Mouse (Mus musculus) MEL (cell line): ENCODE data around the gene Serpinh1. TPM values are rescaled to one million over a fixed set of nuclear protein-coding genes. Genes with fewer than 3 reads are reported as not detected.

Experiments
- DNase-seq: peaks from one replicate; pipeline ENCODE4 v3.0.0; 2011; ENCODE audit warnings: low read depth, low spot score
- H3K27ac ChIP-seq: 2 replicates; pipeline ENCODE4 v1.5.1; 2012; ENCODE audit warnings: low read depth, mild to moderate bottlenecking, control low read depth, low read length, moderate library complexity; ENCODE audit not compliant: control insufficient read depth
- H3K27me3 ChIP-seq, 2 experiments: fragments of 150-350 bp in 1 of 2; sonication (generic) in 1 of 2; 2 replicates each; pipeline ENCODE4 v1.6.1; 2012; ENCODE audit warnings: low read length in 2 of 2, mild to moderate bottlenecking in 2 of 2, improper control_type of control experiment in 1 of 2, moderate library complexity in 1 of 2; ENCODE audit not compliant: insufficient read depth in 2 of 2, control insufficient read depth in 1 of 2
- H3K36me3 ChIP-seq, 2 experiments: 2 replicates each; pipeline ENCODE4 v1.6.1; 2012 to 2014; ENCODE audit warnings: low read length in 2 of 2, improper control_type of control experiment in 1 of 2, inconsistent platforms in 1 of 2, mild to moderate bottlenecking in 1 of 2; ENCODE audit not compliant: insufficient read depth in 2 of 2, control insufficient read depth in 1 of 2
- H3K4me1 ChIP-seq, 2 experiments: fragments of 150-350 bp in 1 of 2; sonication (generic) in 1 of 2; 2 replicates each; pipeline ENCODE4 v1.6.1; 2012; ENCODE audit warnings: low read length in 2 of 2, improper control_type of control experiment in 1 of 2, mild to moderate bottlenecking in 1 of 2; ENCODE audit not compliant: insufficient read depth in 2 of 2, control insufficient read depth in 1 of 2
- H3K4me3 ChIP-seq, 2 experiments: fragments of 150-350 bp in 1 of 2; sonication (generic) in 1 of 2; 2 replicates each; pipeline ENCODE4 v1.5.1; 2012; ENCODE audit warnings: low read depth in 2 of 2, low read length in 2 of 2, mild to moderate bottlenecking in 2 of 2, moderate library complexity in 2 of 2, control low read depth in 1 of 2, improper control_type of control experiment in 1 of 2; ENCODE audit not compliant: control insufficient read depth in 1 of 2, insufficient read depth in 1 of 2
- H3K79me2 ChIP-seq: 2 replicates; pipeline ENCODE4 v1.6.1; 2012; ENCODE audit warnings: mild to moderate bottlenecking, low read length, moderate library complexity; ENCODE audit not compliant: control insufficient read depth, poor library complexity, insufficient read depth
- H3K9ac ChIP-seq: 2 replicates; pipeline ENCODE4 v1.6.1; 2012; ENCODE audit warnings: low read depth, mild to moderate bottlenecking, control low read depth, low read length, moderate library complexity; ENCODE audit not compliant: control insufficient read depth, poor library complexity, severe bottlenecking
- H3K9me3 ChIP-seq: fragments of 150-350 bp; sonication (generic); replicated peaks from 2 replicates; pipeline ENCODE4 v1.6.1; 2012; ENCODE audit warnings: mild to moderate bottlenecking, low read length, improper control_type of control experiment, moderate library complexity; ENCODE audit not compliant: insufficient read depth
- CHD2 ChIP-seq: IDR thresholded peaks from 2 replicates; pipeline ENCODE4 v1.6.1; 2011; ENCODE audit warnings: low read length, improper control_type of control experiment
- CTCF ChIP-seq, 3 experiments: IDR thresholded peaks in 2 of 3; conservative IDR thresholded peaks in 1 of 3; 2 replicates each; pipeline ENCODE4 v1.5.1; 2011 to 2012; ENCODE audit warnings: low read length in 3 of 3, low read depth in 2 of 3, mild to moderate bottlenecking in 2 of 3, improper control_type of control experiment in 1 of 3, inconsistent platforms in 1 of 3, mixed read lengths in 1 of 3, moderate library complexity in 1 of 3; ENCODE audit not compliant: control insufficient read depth in 1 of 3, insufficient read depth in 1 of 3, poor library complexity in 1 of 3, severe bottlenecking in 1 of 3
- E2F4 ChIP-seq: IDR thresholded peaks from 2 replicates; pipeline ENCODE4 v1.6.1; 2011; ENCODE audit warnings: low read depth, low read length, improper control_type of control experiment, borderline replicate concordance
- EP300 ChIP-seq, 2 experiments: IDR thresholded peaks; 2 replicates each; pipeline ENCODE4 v1.6.1; 2011; ENCODE audit warnings: improper control_type of control experiment in 2 of 2, low read length in 2 of 2, low read depth in 1 of 2, mild to moderate bottlenecking in 1 of 2
- ETS1 ChIP-seq: IDR thresholded peaks from 2 replicates; pipeline ENCODE4 v1.6.1; 2012; ENCODE audit warnings: low read depth, mild to moderate bottlenecking, inconsistent platforms, low read length, improper control_type of control experiment, moderate library complexity
- GATA1 ChIP-seq: IDR thresholded peaks from 2 replicates; pipeline ENCODE4 v1.6.1; 2011; ENCODE audit warnings: low read depth, low read length, improper control_type of control experiment
- JUND ChIP-seq: IDR thresholded peaks from 2 replicates; pipeline ENCODE4 v1.6.1; 2011; ENCODE audit warnings: low read depth, mild to moderate bottlenecking, improper control_type of control experiment, low read length
- KAT2A ChIP-seq: conservative IDR thresholded peaks from 2 replicates; pipeline ENCODE4 v1.6.1; 2012; ENCODE audit warnings: low read depth, low read length, improper control_type of control experiment, inconsistent platforms
- MAFK ChIP-seq: IDR thresholded peaks from 2 replicates; pipeline ENCODE4 v1.6.1; 2011; ENCODE audit warnings: low read depth, mild to moderate bottlenecking, low read length, improper control_type of control experiment, borderline replicate concordance
- MAX ChIP-seq: IDR thresholded peaks from 2 replicates; pipeline ENCODE4 v1.6.1; 2011; ENCODE audit warnings: low read length, improper control_type of control experiment
- MAZ ChIP-seq: IDR thresholded peaks from 2 replicates; pipeline ENCODE4 v1.6.1; 2012; ENCODE audit warnings: low read depth, mild to moderate bottlenecking, inconsistent platforms, low read length, improper control_type of control experiment
- MXI1 ChIP-seq: IDR thresholded peaks from 2 replicates; pipeline ENCODE4 v1.6.1; 2011; ENCODE audit warnings: mild to moderate bottlenecking, low read depth, low read length, improper control_type of control experiment
- NELFE ChIP-seq: IDR thresholded peaks from 2 replicates; pipeline ENCODE4 v1.6.1; 2011; ENCODE audit warnings: low read depth, low read length, improper control_type of control experiment
- POLR2A ChIP-seq, 2 experiments: IDR thresholded peaks; 2 replicates each; pipeline ENCODE4 v1.6.1; 2011 to 2012; ENCODE audit warnings: low read length in 2 of 2, mild to moderate bottlenecking in 2 of 2, control low read depth in 1 of 2, improper control_type of control experiment in 1 of 2, low read depth in 1 of 2, moderate library complexity in 1 of 2; ENCODE audit not compliant: control insufficient read depth in 1 of 2, insufficient read depth in 1 of 2, poor library complexity in 1 of 2
- POLR2AphosphoS5 ChIP-seq: IDR thresholded peaks from 2 replicates; pipeline ENCODE4 v1.6.1; 2012; ENCODE audit warnings: low read depth, borderline replicate concordance, mild to moderate bottlenecking, inconsistent platforms, low read length, moderate library complexity, mixed read lengths
- RAD21 ChIP-seq: IDR thresholded peaks from 2 replicates; pipeline ENCODE4 v1.6.1; 2011; ENCODE audit warnings: mild to moderate bottlenecking, low read depth, low read length, improper control_type of control experiment
- SIN3A ChIP-seq: IDR thresholded peaks from 2 replicates; pipeline ENCODE4 v1.6.1; 2012; ENCODE audit warnings: low read length, improper control_type of control experiment, inconsistent platforms
- SMC3 ChIP-seq: IDR thresholded peaks from 2 replicates; pipeline ENCODE4 v1.6.1; 2011; ENCODE audit warnings: low read depth, low read length, improper control_type of control experiment
- TAL1 ChIP-seq: IDR thresholded peaks from 2 replicates; pipeline ENCODE4 v1.6.1; 2012; ENCODE audit warnings: mild to moderate bottlenecking, inconsistent platforms, low read length, moderate library complexity, mixed read lengths
- TCF12 ChIP-seq: IDR thresholded peaks from 2 replicates; pipeline ENCODE4 v1.6.1; 2014; ENCODE audit warnings: low read depth, mild to moderate bottlenecking, inconsistent platforms, low read length, improper control_type of control experiment, moderate library complexity
- USF1 ChIP-seq: IDR thresholded peaks from 2 replicates; pipeline ENCODE4 v1.6.1; 2014; ENCODE audit warnings: low read depth, mild to moderate bottlenecking, inconsistent platforms, low read length, improper control_type of control experiment, moderate library complexity
- USF2 ChIP-seq, 2 experiments: IDR thresholded peaks; 2 replicates each; pipeline ENCODE4 v1.6.1; 2011 to 2012; ENCODE audit warnings: improper control_type of control experiment in 2 of 2, low read length in 2 of 2, borderline replicate concordance in 1 of 2, inconsistent platforms in 1 of 2, low read depth in 1 of 2, mild to moderate bottlenecking in 1 of 2; ENCODE audit not compliant: insufficient read depth in 1 of 2
- ZC3H11A ChIP-seq: IDR thresholded peaks from 2 replicates; pipeline ENCODE4 v1.6.1; 2012; ENCODE audit warnings: low read depth, mild to moderate bottlenecking, inconsistent platforms, low read length, improper control_type of control experiment
- ZMIZ1 ChIP-seq: IDR thresholded peaks from 2 replicates; pipeline ENCODE4 v1.6.1; 2012; ENCODE audit warnings: low read depth, mild to moderate bottlenecking, inconsistent platforms, low read length, improper control_type of control experiment, moderate library complexity
- ZNF384 ChIP-seq: IDR thresholded peaks from 2 replicates; pipeline ENCODE4 v1.6.1; 2012; ENCODE audit warnings: low read depth, mild to moderate bottlenecking, inconsistent platforms, low read length, improper control_type of control experiment
- polyA plus RNA-seq, 2 experiments: library from polyadenylated mRNA; stranded (reverse) in 1 of 2; unstranded in 1 of 2; fragments of >175 nt in 1 of 2; fragments of >200 nt in 1 of 2; gene quantifications; 2 replicates each; pipeline versions ENCODE4 v1.2.1 to v1.2.4; 2012; ENCODE audit warnings: low replicate concordance in 2 of 2, low read depth in 1 of 2; ENCODE audit not compliant: insufficient read length in 2 of 2, insufficient read depth in 1 of 2, missing spikeins in 1 of 2
- total RNA-seq: library from RNA; depleted of rRNA; stranded (reverse); fragments of 300-350 nt; gene quantifications from 2 replicates; pipeline ENCODE4 v1.2.3, GENCODE M21; 2012

Gene Serpinh1
- total and polyA plus RNA-seq, 3 experiments, result not detected

DNA sequence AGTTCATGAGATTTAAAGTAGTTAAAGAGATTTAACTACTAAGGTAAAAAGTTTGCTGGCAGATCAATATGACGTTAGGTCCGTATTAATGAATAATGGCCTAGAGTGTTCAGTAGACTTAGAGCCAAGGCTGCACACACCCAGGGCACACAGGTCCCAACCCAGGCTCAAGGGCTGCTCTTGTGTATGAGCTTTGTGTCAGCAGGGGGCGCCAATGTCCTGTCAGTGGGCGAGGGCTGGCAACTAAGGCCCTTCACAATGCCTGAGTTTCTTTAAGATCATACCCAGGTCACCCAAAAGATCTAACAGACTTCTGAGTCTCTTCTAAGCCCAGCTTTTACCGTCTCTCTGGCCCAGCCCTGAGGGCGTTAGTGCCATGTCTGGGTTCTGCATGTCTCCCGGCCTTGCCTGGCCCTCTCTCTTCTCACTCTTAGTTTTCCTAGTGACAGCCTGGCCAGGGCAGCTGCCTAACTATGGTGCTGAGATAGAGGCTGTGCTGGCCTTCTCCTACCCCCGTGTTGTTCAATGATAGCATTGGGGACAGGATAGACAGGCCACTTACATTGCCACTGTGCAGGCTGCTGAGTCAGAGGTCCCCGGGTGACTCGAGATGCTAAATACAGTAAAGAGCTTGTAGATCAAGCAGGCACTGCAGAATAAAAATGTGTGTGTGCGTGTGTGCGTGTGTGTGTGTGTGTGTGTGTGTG lies 20.1 kb downstream of the Serpinh1 start:
- H3K79me2 ChIP-seq, result no peaks in the 10 kb centered on the region
- DNase-seq, result peak; percentile 67
- H3K36me3 ChIP-seq, result no peaks in the 10 kb centered on the region
- H3K9ac ChIP-seq, result no peak overlapping the region
- H3K27me3 ChIP-seq, result peaks cover 3 to 11% of the 10 kb centered on the region in 2 experiments
- no peak overlapping the region for H3K27ac ChIP-seq
- TF ChIP-seq EP300 (IDR thresholded peaks at IDR 0.05; ENCODE audit: low read depth in 1 of 2, low read length in 2 of 2) (no peak), GATA1 (no peak), RAD21 (peak; percentile 70), CTCF (IDR thresholded peaks at IDR 0.05 in 2 of 3, conservative IDR thresholded peaks at IDR 0.05 in 1 of 3; ENCODE audit: control insufficient read depth in 1 of 3, insufficient read depth in 1 of 3, low read depth in 2 of 3, low read length in 3 of 3, poor library complexity in 1 of 3, severe bottlenecking in 1 of 3) (peak; percentile 62 to 75 (median 70)), POLR2A (IDR thresholded peaks at IDR 0.05; ENCODE audit: control insufficient read depth in 1 of 2, insufficient read depth in 1 of 2, low read depth in 1 of 2, low read length in 2 of 2, poor library complexity in 1 of 2) (no peak), SMC3 (peak; percentile 66), MXI1 (no peak), USF1 (no peak), ZC3H11A (peak; percentile 44), JUND (no peak), ZMIZ1 (no peak)
- no peaks in the 10 kb centered on the region for H3K4me1 ChIP-seq
- H3K9me3 ChIP-seq, result no peaks in the 10 kb centered on the region
- no peak overlapping the region for H3K4me3 ChIP-seq

DNA sequence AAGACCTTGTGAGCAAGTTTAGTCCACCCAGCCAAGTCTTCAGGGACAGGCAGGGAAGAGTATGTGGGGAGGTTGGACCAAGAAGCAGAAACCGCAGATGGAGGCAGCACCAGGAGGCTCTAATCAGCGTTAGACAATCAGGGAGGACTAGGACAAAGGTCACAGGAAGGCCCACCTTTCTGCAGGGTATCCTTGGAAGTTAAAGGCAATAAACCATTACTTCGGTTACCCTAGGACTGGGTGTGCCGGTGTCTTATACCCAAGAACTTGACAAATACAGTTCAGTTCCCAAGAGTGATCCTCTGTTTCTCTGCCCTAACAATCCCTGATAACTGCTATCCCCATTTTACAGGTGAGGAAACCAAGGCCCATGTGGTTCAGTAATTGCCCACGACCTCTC lies 23.0 kb downstream of the Serpinh1 start:
- no peak for TF ChIP-seq RAD21
- no peak for TF ChIP-seq EP300 (IDR thresholded peaks at IDR 0.05; ENCODE audit: low read depth in 1 of 2, low read length in 2 of 2)
- no peak for TF ChIP-seq MAX
- TF ChIP-seq ETS1, result no peak
- no peak for TF ChIP-seq POLR2AphosphoS5
- TF ChIP-seq MAFK, result no peak
- no peak for TF ChIP-seq ZNF384
- no peak for TF ChIP-seq MAZ
- TF ChIP-seq USF2 (IDR thresholded peaks at IDR 0.05; ENCODE audit: borderline replicate concordance in 1 of 2, insufficient read depth in 1 of 2, low read depth in 1 of 2, low read length in 2 of 2), result no peak
- no peak for TF ChIP-seq JUND
- TF ChIP-seq TCF12, result no peak
- no peak for TF ChIP-seq CHD2
- no peak for TF ChIP-seq MXI1
- no peak for TF ChIP-seq NELFE
- no peak for TF ChIP-seq SIN3A
- no peak for TF ChIP-seq ZC3H11A
- no peak for TF ChIP-seq KAT2A
- no peak for TF ChIP-seq CTCF (IDR thresholded peaks at IDR 0.05 in 2 of 3, conservative IDR thresholded peaks at IDR 0.05 in 1 of 3; ENCODE audit: control insufficient read depth in 1 of 3, insufficient read depth in 1 of 3, low read depth in 2 of 3, low read length in 3 of 3, poor library complexity in 1 of 3, severe bottlenecking in 1 of 3)
- no peak for TF ChIP-seq E2F4
- no peak for TF ChIP-seq TAL1
- Histone ChIP-seq H3K36me3 (no peaks in the 10 kb centered on the region), H3K79me2 (no peaks in the 10 kb centered on the region), H3K4me1 (no peaks in the 10 kb centered on the region), H3K27me3 (peaks cover 9 to 27% of the 10 kb centered on the region in 2 experiments), H3K4me3 (no peak overlapping the region), H3K9me3 (no peaks in the 10 kb centered on the region), H3K27ac (no peak overlapping the region), H3K9ac (no peak overlapping the region)
- no peak for DNase-seq
